Mouse (Mus musculus): Measurements from ENCODE around the gene Hcrt. TPM values are rescaled to one million over a fixed set of nuclear protein-coding genes. Genes with fewer than 3 reads are reported as not detected.

The Hcrt gene
- polyA plus RNA-seq, 1 experiment from 2014 or later: not detected

DNA sequence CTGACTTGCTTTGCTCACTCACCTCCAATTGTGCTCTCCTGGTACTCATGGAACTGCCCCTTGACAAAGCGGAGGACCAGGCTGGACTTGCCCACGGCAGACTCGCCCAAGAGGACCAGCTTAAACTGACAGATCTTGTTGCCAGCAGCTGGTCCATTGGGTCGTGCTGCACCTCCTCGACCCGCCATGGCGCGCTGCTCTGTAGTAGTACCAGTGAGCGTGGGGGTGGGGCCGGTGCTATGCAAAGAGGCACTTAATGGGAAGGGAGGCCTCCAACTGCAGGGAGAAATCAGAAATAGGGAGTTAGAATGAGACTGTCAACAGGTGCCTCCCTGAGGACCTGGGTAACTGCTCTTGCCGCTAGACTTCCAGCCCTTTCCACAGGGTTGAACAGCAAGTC lies 42.8 kb downstream of the Hcrt start:
- Histone ChIP-seq H3K36me3 (ENCODE audit: control insufficient read depth, insufficient read depth, low read length) (peaks cover 3% of the 10 kb centered on the region), H3K27ac (ENCODE audit: low read length) (peak overlapping the region; percentile 21; the same call in 1 of the 2 replicates), H3K27me3 (replicated peaks; ENCODE audit: control insufficient read depth, insufficient read depth, low read length) (no peaks in the 10 kb centered on the region), H3K9ac (ENCODE audit: low read depth, low read length) (no peak overlapping the region), H3K4me2 (ENCODE audit: low read depth, low read length) (no peak overlapping the region), H3K4me3 (ENCODE audit: low read length) (no peak overlapping the region), H3K4me1 (ENCODE audit: control insufficient read depth, insufficient read depth, low read length) (peaks cover 37% of the 10 kb centered on the region), H3K9me3 (ENCODE audit: control insufficient read depth, low read length) (no peaks in the 10 kb centered on the region)
- no peak for ATAC-seq
- WGBS: 81% methylated on average over 11 of the region's 11 CpGs

DNA sequence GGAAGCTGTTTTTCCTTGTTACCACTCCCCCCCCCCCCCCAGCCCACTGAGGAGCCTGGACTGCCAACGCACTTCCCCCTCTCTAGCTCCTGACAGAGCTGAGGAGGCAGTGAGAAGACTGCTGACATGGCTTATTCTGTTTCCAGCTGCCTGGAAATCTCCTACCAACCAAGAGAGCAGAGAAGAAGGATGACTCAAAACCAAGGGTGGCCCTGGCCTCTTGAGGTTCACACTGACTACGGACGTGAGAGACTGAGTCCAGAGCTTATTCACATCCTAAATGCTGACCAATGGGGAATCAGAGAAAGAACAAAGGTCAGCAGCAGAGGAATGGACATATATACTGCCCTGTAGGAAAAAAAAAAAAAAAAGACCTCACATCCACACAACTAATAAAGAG lies 43.4 kb downstream of the Hcrt start:
- ATAC-seq: no peak
- Histone ChIP-seq H3K9ac (ENCODE audit: low read depth, low read length) (no peak overlapping the region), H3K4me1 (ENCODE audit: control insufficient read depth, insufficient read depth, low read length) (peaks cover 35% of the 10 kb centered on the region), H3K9me3 (ENCODE audit: control insufficient read depth, low read length) (no peaks in the 10 kb centered on the region), H3K4me3 (ENCODE audit: low read length) (no peak overlapping the region), H3K36me3 (ENCODE audit: control insufficient read depth, insufficient read depth, low read length) (peaks cover 3% of the 10 kb centered on the region), H3K27ac (ENCODE audit: low read length) (no peak overlapping the region), H3K27me3 (replicated peaks; ENCODE audit: control insufficient read depth, insufficient read depth, low read length) (no peaks in the 10 kb centered on the region), H3K4me2 (ENCODE audit: low read depth, low read length) (no peak overlapping the region)
- WGBS: 88% methylated on average over 3 of the region's 3 CpGs

DNA sequence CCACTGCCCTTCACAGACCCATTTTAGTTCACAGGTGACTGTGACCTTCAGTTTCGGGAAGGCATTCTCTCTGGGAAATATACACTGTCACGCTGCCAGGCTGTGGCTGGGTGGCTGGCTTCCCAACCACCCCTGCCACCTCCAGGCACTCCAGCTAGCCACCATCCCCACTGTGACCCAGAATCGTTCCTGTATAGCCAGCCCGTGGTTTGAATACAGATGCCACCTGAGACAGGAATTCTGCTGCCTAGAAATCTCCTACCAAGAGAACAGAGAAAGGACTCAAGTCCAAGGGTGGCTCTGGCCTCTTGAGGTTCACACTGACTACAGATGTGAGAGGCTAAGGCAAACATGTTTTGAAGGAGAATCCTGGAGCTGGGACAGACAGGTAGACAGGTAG lies 43.9 kb downstream of the Hcrt start:
- H3K27ac ChIP-seq (ENCODE audit: low read length): no peak overlapping the region
- no peak overlapping the region for H3K4me2 ChIP-seq (ENCODE audit: low read depth, low read length)
- peaks cover 36% of the 10 kb centered on the region for H3K4me1 ChIP-seq (ENCODE audit: control insufficient read depth, insufficient read depth, low read length)
- H3K27me3 ChIP-seq (replicated peaks; ENCODE audit: control insufficient read depth, insufficient read depth, low read length): no peaks in the 10 kb centered on the region
- ATAC-seq: no peak
- no peaks in the 10 kb centered on the region for H3K9me3 ChIP-seq (ENCODE audit: control insufficient read depth, low read length)
- 88% methylated on average over 4 of the region's 4 CpGs for WGBS
- peaks cover 3% of the 10 kb centered on the region for H3K36me3 ChIP-seq (ENCODE audit: control insufficient read depth, insufficient read depth, low read length)
- H3K4me3 ChIP-seq (ENCODE audit: low read length): no peak overlapping the region
- no peak overlapping the region for H3K9ac ChIP-seq (ENCODE audit: low read depth, low read length)

DNA sequence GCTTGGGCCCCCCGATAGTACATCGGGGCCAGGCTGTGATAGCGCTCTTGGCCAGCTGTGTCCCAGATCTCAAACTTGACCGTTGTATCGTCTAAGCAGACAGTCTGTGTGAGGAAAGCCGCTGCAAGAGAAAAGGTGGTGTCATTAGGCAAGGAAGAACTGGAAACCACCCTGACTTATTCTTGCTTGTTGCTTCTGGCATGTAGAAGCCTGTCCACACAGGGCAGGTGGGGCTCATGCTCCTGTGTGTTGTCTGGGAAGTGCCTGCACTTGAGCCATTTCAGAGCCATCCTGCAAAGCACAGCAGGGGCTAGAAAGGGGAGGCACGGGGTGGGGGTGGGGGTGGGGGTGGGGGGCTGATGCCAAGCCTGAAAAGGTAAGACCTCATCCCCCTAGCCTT lies 44.3 kb downstream of the Hcrt start:
- no peaks in the 10 kb centered on the region for H3K27me3 ChIP-seq (replicated peaks; ENCODE audit: control insufficient read depth, insufficient read depth, low read length)
- H3K4me3 ChIP-seq (ENCODE audit: low read length): no peak overlapping the region
- no peak overlapping the region for H3K4me2 ChIP-seq (ENCODE audit: low read depth, low read length)
- no peak overlapping the region for H3K9ac ChIP-seq (ENCODE audit: low read depth, low read length)
- H3K27ac ChIP-seq (ENCODE audit: low read length): no peak overlapping the region
- no peak for ATAC-seq
- peaks cover 3% of the 10 kb centered on the region for H3K36me3 ChIP-seq (ENCODE audit: control insufficient read depth, insufficient read depth, low read length)
- no peaks in the 10 kb centered on the region for H3K9me3 ChIP-seq (ENCODE audit: control insufficient read depth, low read length)
- H3K4me1 ChIP-seq (ENCODE audit: control insufficient read depth, insufficient read depth, low read length): peaks cover 40% of the 10 kb centered on the region
- WGBS: 95% methylated on average over 7 of the region's 7 CpGs

DNA sequence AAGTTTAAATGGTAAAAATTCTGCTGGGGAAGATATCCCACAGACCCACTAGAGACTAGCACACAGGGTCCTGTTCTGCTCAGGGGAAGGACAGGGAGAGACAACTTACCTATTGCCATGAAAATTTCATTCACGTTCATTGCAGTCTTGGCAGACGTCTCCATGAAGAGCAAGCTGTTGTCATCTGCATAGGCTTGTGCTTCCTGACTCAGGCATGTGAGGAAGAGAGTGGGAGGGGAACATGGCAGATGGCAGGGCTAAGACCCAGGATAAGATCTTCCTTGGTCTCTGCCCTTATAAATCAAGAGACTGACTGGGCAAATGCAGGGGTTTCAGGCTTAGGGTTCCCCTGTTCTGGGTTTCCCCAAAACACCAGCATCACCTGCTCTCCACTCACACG lies 46.1 kb downstream of the Hcrt start:
- Histone ChIP-seq H3K4me1 (ENCODE audit: control insufficient read depth, insufficient read depth, low read length) (peaks cover 35% of the 10 kb centered on the region), H3K27me3 (replicated peaks; ENCODE audit: control insufficient read depth, insufficient read depth, low read length) (no peaks in the 10 kb centered on the region), H3K4me3 (ENCODE audit: low read length) (no peak overlapping the region), H3K36me3 (ENCODE audit: control insufficient read depth, insufficient read depth, low read length) (peaks cover 3% of the 10 kb centered on the region), H3K4me2 (ENCODE audit: low read depth, low read length) (no peak overlapping the region), H3K9ac (ENCODE audit: low read depth, low read length) (no peak overlapping the region), H3K27ac (ENCODE audit: low read length) (no peak overlapping the region), H3K9me3 (ENCODE audit: control insufficient read depth, low read length) (no peaks in the 10 kb centered on the region)
- 89% methylated on average over 3 of the region's 3 CpGs for WGBS
- no peak for ATAC-seq

DNA sequence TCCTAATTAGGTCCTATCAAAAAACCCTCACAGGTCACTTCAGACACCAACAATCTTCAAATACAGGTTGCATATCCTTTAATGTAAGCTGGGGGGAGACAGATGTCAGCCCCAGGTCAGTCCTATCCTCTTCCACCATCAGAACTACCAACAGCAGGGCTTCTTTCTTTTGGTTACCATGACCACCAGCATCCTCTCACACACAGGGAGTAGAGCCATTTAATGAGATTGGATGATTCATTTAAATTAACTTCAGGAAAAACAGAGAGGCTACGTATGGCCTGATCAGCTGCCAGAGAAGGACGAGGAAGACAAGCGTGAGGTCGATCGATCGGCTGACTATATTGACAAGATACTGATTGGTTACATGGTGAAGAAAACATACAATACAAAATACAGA lies 47.8 kb downstream of the Hcrt start:
- no peaks in the 10 kb centered on the region for H3K9me3 ChIP-seq (ENCODE audit: control insufficient read depth, low read length)
- H3K36me3 ChIP-seq (ENCODE audit: control insufficient read depth, insufficient read depth, low read length): peaks cover 3% of the 10 kb centered on the region
- H3K27ac ChIP-seq (ENCODE audit: low read length): no peak overlapping the region
- WGBS: 92% methylated on average over 6 of the region's 6 CpGs
- peaks cover 33% of the 10 kb centered on the region for H3K4me1 ChIP-seq (ENCODE audit: control insufficient read depth, insufficient read depth, low read length)
- no peak overlapping the region for H3K4me2 ChIP-seq (ENCODE audit: low read depth, low read length)
- ATAC-seq: no peak
- H3K27me3 ChIP-seq (replicated peaks; ENCODE audit: control insufficient read depth, insufficient read depth, low read length): no peaks in the 10 kb centered on the region
- no peak overlapping the region for H3K4me3 ChIP-seq (ENCODE audit: low read length)
- no peak overlapping the region for H3K9ac ChIP-seq (ENCODE audit: low read depth, low read length)

DNA sequence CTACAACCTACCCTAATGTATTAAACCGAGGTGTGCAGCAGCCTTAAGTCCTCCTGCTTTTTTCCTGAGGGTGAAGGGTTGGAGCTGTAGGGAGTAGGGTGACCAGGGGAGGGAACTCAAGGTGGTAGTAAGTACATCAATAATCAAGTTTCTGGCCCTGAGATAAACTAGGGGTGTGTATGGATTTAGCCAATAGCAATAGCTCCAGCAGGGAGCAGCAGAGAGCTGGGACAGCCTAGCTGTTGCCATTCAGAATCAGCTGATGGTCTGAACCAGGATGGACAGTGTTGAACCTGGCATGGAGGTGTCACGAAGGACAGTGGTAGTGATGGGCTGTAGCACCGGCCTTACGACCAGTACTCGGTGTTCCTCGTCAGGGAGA lies 48.2 kb downstream of the Hcrt start:
- no peak overlapping the region for H3K4me3 ChIP-seq (ENCODE audit: low read length)
- peaks cover 31% of the 10 kb centered on the region for H3K4me1 ChIP-seq (ENCODE audit: control insufficient read depth, insufficient read depth, low read length)
- peak; percentile 34; the same call in 1 of the 2 replicates for ATAC-seq
- H3K4me2 ChIP-seq (ENCODE audit: low read depth, low read length): peak overlapping the region; percentile 60; the same call in 1 of the 2 replicates
- WGBS: 37% methylated on average over 6 of the region's 6 CpGs
- peak overlapping the region; percentile 64; the same call in 1 of the 2 replicates for H3K9ac ChIP-seq (ENCODE audit: low read depth, low read length)
- H3K27me3 ChIP-seq (replicated peaks; ENCODE audit: control insufficient read depth, insufficient read depth, low read length): no peaks in the 10 kb centered on the region
- no peaks in the 10 kb centered on the region for H3K9me3 ChIP-seq (ENCODE audit: control insufficient read depth, low read length)
- H3K27ac ChIP-seq (ENCODE audit: low read length): peak overlapping the region; percentile 74
- peaks cover 3% of the 10 kb centered on the region for H3K36me3 ChIP-seq (ENCODE audit: control insufficient read depth, insufficient read depth, low read length)

DNA sequence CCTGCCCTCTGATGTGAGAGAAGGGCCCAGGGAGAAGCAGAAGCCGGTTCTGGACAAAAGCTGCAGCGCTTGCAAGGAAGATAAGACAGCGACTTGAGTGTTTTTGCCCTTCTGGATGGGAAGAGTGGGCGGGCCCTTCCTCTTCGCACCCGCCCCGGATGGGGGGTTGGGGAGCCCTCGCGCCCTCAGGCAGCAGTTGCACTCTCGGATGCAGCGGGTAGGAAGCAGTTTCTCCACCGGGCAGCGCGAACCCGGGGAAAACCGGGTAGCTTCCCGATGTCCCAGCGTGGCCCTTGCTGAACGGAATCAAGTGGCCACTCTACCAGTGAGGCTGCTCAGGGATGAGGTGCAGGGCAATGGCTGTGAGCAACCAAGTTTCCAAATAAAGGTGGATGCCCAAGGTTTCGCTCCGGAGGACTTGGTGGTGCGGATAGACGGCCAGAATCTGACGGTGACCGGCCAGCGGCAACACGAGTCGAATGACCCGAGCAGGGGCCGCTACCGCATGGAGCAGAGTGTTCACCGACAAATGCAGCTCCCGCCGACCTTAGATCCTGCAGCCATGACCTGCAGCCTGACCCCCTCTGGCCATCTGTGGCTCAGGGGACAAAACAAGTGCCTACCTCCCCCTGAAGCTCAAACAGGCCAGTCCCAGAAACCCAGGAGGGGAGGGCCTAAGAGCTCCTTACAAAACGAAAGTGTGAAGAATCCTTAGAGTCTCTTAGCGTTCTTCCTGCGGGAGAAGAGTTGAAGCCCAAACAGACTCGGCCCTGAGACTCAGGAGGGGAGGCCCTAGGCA lies 48.8 kb downstream of the Hcrt start, which contains the start of gene Hspb9:
Hspb9 (plus strand) TSS at position 116 of the 799 bp plus-strand sequence.
- Histone ChIP-seq H3K27me3 (replicated peaks; ENCODE audit: control insufficient read depth, insufficient read depth, low read length) (no peaks in the 10 kb centered on the region), H3K27ac (ENCODE audit: low read length) (peak within 1 kb of the TSS; percentile 74), H3K36me3 (ENCODE audit: control insufficient read depth, insufficient read depth, low read length) (peaks cover 8% of the 10 kb centered on the region), H3K4me2 (ENCODE audit: low read depth, low read length) (peak within 1 kb of the TSS; percentile 60), H3K9ac (ENCODE audit: low read depth, low read length) (peak within 1 kb of the TSS; percentile 64), H3K4me1 (ENCODE audit: control insufficient read depth, insufficient read depth, low read length) (peaks cover 31% of the 10 kb centered on the region), H3K9me3 (ENCODE audit: control insufficient read depth, low read length) (no peaks in the 10 kb centered on the region), H3K4me3 (ENCODE audit: low read length) (peak within 1 kb of the TSS; percentile 39)
- peak; percentile 27; the same call in 1 of the 2 replicates for ATAC-seq
- 12% methylated on average over 38 of the region's 38 CpGs for WGBS

DNA sequence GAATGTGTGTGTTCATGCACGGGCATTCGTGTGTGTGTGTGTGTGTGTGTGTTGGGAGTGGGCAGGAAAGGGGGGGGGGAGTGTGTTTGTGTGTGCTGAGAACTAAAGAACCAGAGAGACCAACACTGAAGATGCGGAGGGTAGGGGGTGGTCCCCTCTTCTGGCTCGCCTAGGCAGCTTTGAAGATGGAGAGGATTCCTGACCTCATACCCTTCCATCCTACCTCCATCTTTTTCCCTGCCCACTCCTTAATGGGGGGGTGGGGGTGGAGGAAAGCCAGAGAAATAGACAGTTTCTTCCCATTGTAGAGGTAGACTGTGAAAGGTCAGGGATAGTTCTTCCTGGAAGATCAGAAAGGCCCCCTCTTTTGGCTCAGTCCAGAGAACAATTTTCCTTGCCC lies 49.6 kb downstream of the Hcrt start:
- no peak for ATAC-seq
- 73% methylated on average over 4 of the region's 4 CpGs for WGBS
- Histone ChIP-seq H3K27me3 (replicated peaks; ENCODE audit: control insufficient read depth, insufficient read depth, low read length) (no peaks in the 10 kb centered on the region), H3K36me3 (ENCODE audit: control insufficient read depth, insufficient read depth, low read length) (peaks cover 13% of the 10 kb centered on the region), H3K4me1 (ENCODE audit: control insufficient read depth, insufficient read depth, low read length) (peaks cover 31% of the 10 kb centered on the region), H3K4me3 (ENCODE audit: low read length) (no peak overlapping the region), H3K4me2 (ENCODE audit: low read depth, low read length) (peak overlapping the region; percentile 60; the same call in 1 of the 2 replicates), H3K9me3 (ENCODE audit: control insufficient read depth, low read length) (no peaks in the 10 kb centered on the region), H3K27ac (ENCODE audit: low read length) (peak overlapping the region; percentile 74), H3K9ac (ENCODE audit: low read depth, low read length) (peak overlapping the region; percentile 64)
